Mouse (Mus musculus): Measurements from ENCODE around the gene Timm50. TPM values are rescaled to one million over a fixed set of nuclear protein-coding genes. Genes with fewer than 3 reads are reported as not detected.

Timm50 gene
- total RNA-seq, 2 experiments from 2014 or later = 45.8 to 60.1 TPM

- no peak for ATAC-seq (replicated peaks; ENCODE audit: poor library complexity, severe bottlenecking)
These were observed 34.6 kb downstream of the Timm50 start for GRCm38 (mm10) chr7:28277237-28277614.

GRCm38 (mm10) chr7:28271761-28272160 lies 40.1 kb downstream of the Timm50 start:
- no peak for ATAC-seq (replicated peaks; ENCODE audit: poor library complexity, severe bottlenecking)

- no peak for ATAC-seq (replicated peaks; ENCODE audit: poor library complexity, severe bottlenecking)
These were observed 42.5 kb downstream of the Timm50 start for GRCm38 (mm10) chr7:28269355-28269754.

- ATAC-seq (replicated peaks; ENCODE audit: poor library complexity, severe bottlenecking) = no peak
These were observed 43.3 kb downstream of the Timm50 start for GRCm38 (mm10) chr7:28268576-28268975.

- peak; percentile 39 for ATAC-seq (replicated peaks; ENCODE audit: poor library complexity, severe bottlenecking)
These were observed 43.8 kb downstream of the Timm50 start for GRCm38 (mm10) chr7:28268042-28268531.

GRCm38 (mm10) chr7:28267129-28268041 lies 44.5 kb downstream of the Timm50 start, which contains the start of gene Eid2:
Gene Eid2, plus strand, starts transcription at chr7:28267881.
- ATAC-seq (replicated peaks; ENCODE audit: poor library complexity, severe bottlenecking) = peak; percentile 63

GRCm38 (mm10) chr7:28265391-28265790 lies 46.5 kb downstream of the Timm50 start:
- no peak for ATAC-seq (replicated peaks; ENCODE audit: poor library complexity, severe bottlenecking)

GRCm38 (mm10) chr7:28263786-28264185 lies 48.1 kb downstream of the Timm50 start:
- peak; percentile 79 for ATAC-seq (replicated peaks; ENCODE audit: poor library complexity, severe bottlenecking)

- no peak for ATAC-seq (replicated peaks; ENCODE audit: poor library complexity, severe bottlenecking)
These were observed 49.0 kb downstream of the Timm50 start for GRCm38 (mm10) chr7:28262861-28263260.

Other genes with a start within 250 kb of the Timm50 start
- not detected in 2 replicates for gene Fcgbp, start 240.8 kb downstream of the Timm50 start, total RNA-seq (2014; fragmentation: Nextera tagmentation)
- not detected in 2 replicates for gene Fcgbp, start 240.8 kb downstream of the Timm50 start, total RNA-seq (2017)
- gene 9530053A07Rik, start 182.6 kb downstream of the Timm50 start, total RNA-seq (2014; fragmentation: Nextera tagmentation) = not detected in 2 replicates
- not detected in 2 replicates for gene 9530053A07Rik, start 182.6 kb downstream of the Timm50 start, total RNA-seq (2017)
- gene Fbl, start 142.4 kb downstream of the Timm50 start, total RNA-seq (2014; fragmentation: Nextera tagmentation) = 226 and 268 TPM in 2 replicates
- 234 and 267 TPM in 2 replicates for gene Fbl, start 142.4 kb downstream of the Timm50 start, total RNA-seq (2017)
- gene Dyrk1b, start 132.6 kb downstream of the Timm50 start, total RNA-seq (2014; fragmentation: Nextera tagmentation) = 1.2 and 4.1 TPM in 2 replicates
- 2.3 and 3.2 TPM in 2 replicates for gene Dyrk1b, start 132.6 kb downstream of the Timm50 start, total RNA-seq (2017)
- 1.2 and 2.3 TPM in 2 replicates for gene Eid2, start 44.2 kb downstream of the Timm50 start, total RNA-seq (2014; fragmentation: Nextera tagmentation)
- gene Eid2, start 44.2 kb downstream of the Timm50 start, total RNA-seq (2017) = 2.0 and 2.8 TPM in 2 replicates
- gene Eid2b, start 34.3 kb downstream of the Timm50 start, total RNA-seq (2014; fragmentation: Nextera tagmentation) = 1.2 and 2.1 TPM in 2 replicates
- gene Eid2b, start 34.3 kb downstream of the Timm50 start, total RNA-seq (2017) = 1.6 and 1.9 TPM in 2 replicates
- gene Selenov, start 20.9 kb downstream of the Timm50 start, total RNA-seq (2014; fragmentation: Nextera tagmentation) = not detected in 2 replicates
- not detected in 2 replicates for gene Selenov, start 20.9 kb downstream of the Timm50 start, total RNA-seq (2017)
- gene Dll3, start 9.8 kb downstream of the Timm50 start, total RNA-seq (2014; fragmentation: Nextera tagmentation) = not detected in 2 replicates
- gene Dll3, start 9.8 kb downstream of the Timm50 start, total RNA-seq (2017) = 0.10 TPM in 1 of 2 replicates, not detected in the other
- 72.1 and 81.1 TPM in 2 replicates for gene Supt5, start 26.7 kb upstream of the Timm50 start, total RNA-seq (2014; fragmentation: Nextera tagmentation)
- gene Supt5, start 26.7 kb upstream of the Timm50 start, total RNA-seq (2017) = 61.2 and 64.1 TPM in 2 replicates
- 4,181 and 4,473 TPM in 2 replicates for gene Rps16, start 38.6 kb upstream of the Timm50 start, total RNA-seq (2014; fragmentation: Nextera tagmentation)
- gene Rps16, start 38.6 kb upstream of the Timm50 start, total RNA-seq (2017) = 929 and 980 TPM in 2 replicates
- gene Plekhg2, start 60.5 kb upstream of the Timm50 start, total RNA-seq (2014; fragmentation: Nextera tagmentation) = 4.1 and 6.1 TPM in 2 replicates
- gene Plekhg2, start 60.5 kb upstream of the Timm50 start, total RNA-seq (2017) = 0.88 and 1.1 TPM in 2 replicates
- 37.1 and 55.8 TPM in 2 replicates for gene Zfp36, start 68.2 kb upstream of the Timm50 start, total RNA-seq (2014; fragmentation: Nextera tagmentation)
- 30.8 and 41.3 TPM in 2 replicates for gene Zfp36, start 68.2 kb upstream of the Timm50 start, total RNA-seq (2017)
- 19.2 and 25.5 TPM in 2 replicates for gene Med29, start 80.6 kb upstream of the Timm50 start, total RNA-seq (2014; fragmentation: Nextera tagmentation)
- 16.7 and 18.5 TPM in 2 replicates for gene Med29, start 80.6 kb upstream of the Timm50 start, total RNA-seq (2017)
- 97.6 and 111 TPM in 2 replicates for gene Paf1, start 80.9 kb upstream of the Timm50 start, total RNA-seq (2014; fragmentation: Nextera tagmentation)
- gene Paf1, start 80.9 kb upstream of the Timm50 start, total RNA-seq (2017) = 136 and 170 TPM in 2 replicates
- 420 and 510 TPM in 2 replicates for gene Gmfg, start 125.4 kb upstream of the Timm50 start, total RNA-seq (2014; fragmentation: Nextera tagmentation)
- 682 and 721 TPM in 2 replicates for gene Gmfg, start 125.4 kb upstream of the Timm50 start, total RNA-seq (2017)
- gene Lrfn1, start 139.9 kb upstream of the Timm50 start, total RNA-seq (2014; fragmentation: Nextera tagmentation) = 0.80 and 1.7 TPM in 2 replicates
- 0.36 and 0.52 TPM in 2 replicates for gene Lrfn1, start 139.9 kb upstream of the Timm50 start, total RNA-seq (2017)
- not detected in 2 replicates for gene Ifnl2, start 198.4 kb upstream of the Timm50 start, total RNA-seq (2014; fragmentation: Nextera tagmentation)
- not detected in 2 replicates for gene Ifnl2, start 198.4 kb upstream of the Timm50 start, total RNA-seq (2017)
- gene Ifnl3, start 210.8 kb upstream of the Timm50 start, total RNA-seq (2014; fragmentation: Nextera tagmentation) = not detected in 2 replicates
- gene Ifnl3, start 210.8 kb upstream of the Timm50 start, total RNA-seq (2017) = not detected in 2 replicates
- not detected in 2 replicates for gene Sycn, start 228.8 kb upstream of the Timm50 start, total RNA-seq (2014; fragmentation: Nextera tagmentation)
- not detected in 2 replicates for gene Sycn, start 228.8 kb upstream of the Timm50 start, total RNA-seq (2017)
- not detected in 2 replicates for gene Nccrp1, start 235.2 kb upstream of the Timm50 start, total RNA-seq (2014; fragmentation: Nextera tagmentation)
- gene Nccrp1, start 235.2 kb upstream of the Timm50 start, total RNA-seq (2017) = not detected in 2 replicates